Mouse (Mus musculus): ENCODE data around the gene Cmss1. TPM values are rescaled to one million over a fixed set of nuclear protein-coding genes. Genes with fewer than 3 reads are reported as not detected.

The Cmss1 gene
- total and polyA plus RNA-seq, 2 experiments: 3.1 to 7.8 TPM

GRCm38 (mm10) chr16:57482911-57483310, 123.8 kb downstream of the Cmss1 start:
- H3K36me3 ChIP-seq (ENCODE audit: control insufficient read depth, insufficient read depth, low read length): no peaks in the 10 kb centered on the region
- TF ChIP-seq CTCF (IDR thresholded peaks at IDR 0.05; ENCODE audit: low read depth, low read length) (no peak), POLR2A (IDR thresholded peaks at IDR 0.05; ENCODE audit: extremely low read depth, insufficient read depth, low read length) (no peak)
- H3K9ac ChIP-seq (ENCODE audit: low read depth, low read length): no peak overlapping the region
- no peak overlapping the region for H3K4me3 ChIP-seq (ENCODE audit: insufficient read depth, low read depth, low read length)
- no peak for DNase-seq (ENCODE audit: extremely low read depth, low read depth, low spot score)
- H3K79me2 ChIP-seq (ENCODE audit: control insufficient read depth, insufficient read depth, low read length): no peaks in the 10 kb centered on the region
- WGBS: 82% methylated on average over 4 of the region's 4 CpGs
- H3K4me1 ChIP-seq (ENCODE audit: control insufficient read depth, insufficient read depth, low read length): no peaks in the 10 kb centered on the region
- no peak overlapping the region for H3K27ac ChIP-seq (replicated peaks; ENCODE audit: insufficient read depth, low read depth, low read length)
- H3K27me3 ChIP-seq (ENCODE audit: control insufficient read depth, insufficient read depth, low read length): no peaks in the 10 kb centered on the region

- Histone ChIP-seq H3K9ac (ENCODE audit: low read depth, low read length) (no peak overlapping the region), H3K27ac (replicated peaks; ENCODE audit: insufficient read depth, low read depth, low read length) (no peak overlapping the region), H3K4me3 (ENCODE audit: insufficient read depth, low read depth, low read length) (no peak overlapping the region), H3K79me2 (ENCODE audit: control insufficient read depth, insufficient read depth, low read length) (no peaks in the 10 kb centered on the region), H3K36me3 (ENCODE audit: control insufficient read depth, insufficient read depth, low read length) (no peaks in the 10 kb centered on the region), H3K4me1 (ENCODE audit: control insufficient read depth, insufficient read depth, low read length) (no peaks in the 10 kb centered on the region), H3K27me3 (ENCODE audit: control insufficient read depth, insufficient read depth, low read length) (no peaks in the 10 kb centered on the region)
- WGBS: 77% methylated on average over 6 of the region's 6 CpGs
- DNase-seq (ENCODE audit: extremely low read depth, low read depth, low spot score): no peak
- no peak for TF ChIP-seq CTCF (IDR thresholded peaks at IDR 0.05; ENCODE audit: low read depth, low read length)
- no peak for TF ChIP-seq POLR2A (IDR thresholded peaks at IDR 0.05; ENCODE audit: extremely low read depth, insufficient read depth, low read length)
Observed at GRCm38 (mm10) chr16:57482264-57482663, 124.4 kb downstream of the Cmss1 start.

- H3K4me1 ChIP-seq (ENCODE audit: control insufficient read depth, insufficient read depth, low read length): no peaks in the 10 kb centered on the region
- no peak for TF ChIP-seq POLR2A (IDR thresholded peaks at IDR 0.05; ENCODE audit: extremely low read depth, insufficient read depth, low read length)
Observed at GRCm38 (mm10) chr16:57479776-57480175, 126.9 kb downstream of the Cmss1 start.

GRCm38 (mm10) chr16:57478451-57478850, 128.2 kb downstream of the Cmss1 start:
- WGBS: 88% methylated on average over 2 of the region's 2 CpGs
- no peaks in the 10 kb centered on the region for H3K36me3 ChIP-seq (ENCODE audit: control insufficient read depth, insufficient read depth, low read length)
- no peaks in the 10 kb centered on the region for H3K4me1 ChIP-seq (ENCODE audit: control insufficient read depth, insufficient read depth, low read length)
- no peak for TF ChIP-seq POLR2A (IDR thresholded peaks at IDR 0.05; ENCODE audit: extremely low read depth, insufficient read depth, low read length)
- no peak for TF ChIP-seq CTCF (IDR thresholded peaks at IDR 0.05; ENCODE audit: low read depth, low read length)
- DNase-seq (ENCODE audit: extremely low read depth, low read depth, low spot score): no peak
- H3K4me3 ChIP-seq (ENCODE audit: insufficient read depth, low read depth, low read length): no peak overlapping the region
- H3K27me3 ChIP-seq (ENCODE audit: control insufficient read depth, insufficient read depth, low read length): no peaks in the 10 kb centered on the region
- H3K27ac ChIP-seq (replicated peaks; ENCODE audit: insufficient read depth, low read depth, low read length): no peak overlapping the region
- H3K79me2 ChIP-seq (ENCODE audit: control insufficient read depth, insufficient read depth, low read length): no peaks in the 10 kb centered on the region
- no peak overlapping the region for H3K9ac ChIP-seq (ENCODE audit: low read depth, low read length)

More at GRCm38 (mm10) chr16:57479776-57480175, 126.9 kb downstream of the Cmss1 start:
- DNase-seq (ENCODE audit: extremely low read depth, low read depth, low spot score): no peak
- H3K79me2 ChIP-seq (ENCODE audit: control insufficient read depth, insufficient read depth, low read length): no peaks in the 10 kb centered on the region
- no peak overlapping the region for H3K4me3 ChIP-seq (ENCODE audit: insufficient read depth, low read depth, low read length)
- 74% methylated on average over 5 of the region's 5 CpGs for whole genome bisulfite sequencing
- no peak overlapping the region for H3K27ac ChIP-seq (replicated peaks; ENCODE audit: insufficient read depth, low read depth, low read length)
- H3K27me3 ChIP-seq (ENCODE audit: control insufficient read depth, insufficient read depth, low read length): no peaks in the 10 kb centered on the region
- H3K36me3 ChIP-seq (ENCODE audit: control insufficient read depth, insufficient read depth, low read length): no peaks in the 10 kb centered on the region
- H3K9ac ChIP-seq (ENCODE audit: low read depth, low read length): no peak overlapping the region

GRCm38 (mm10) chr16:57473415-57474085, 133.1 kb downstream of the Cmss1 start:
- TF ChIP-seq CTCF (IDR thresholded peaks at IDR 0.05; ENCODE audit: low read depth, low read length) (no peak), POLR2A (IDR thresholded peaks at IDR 0.05; ENCODE audit: extremely low read depth, insufficient read depth, low read length) (no peak)
- Histone ChIP-seq H3K9ac (ENCODE audit: low read depth, low read length) (no peak overlapping the region), H3K27me3 (ENCODE audit: control insufficient read depth, insufficient read depth, low read length) (no peaks in the 10 kb centered on the region), H3K27ac (replicated peaks; ENCODE audit: insufficient read depth, low read depth, low read length) (no peak overlapping the region), H3K36me3 (ENCODE audit: control insufficient read depth, insufficient read depth, low read length) (no peaks in the 10 kb centered on the region), H3K4me3 (ENCODE audit: insufficient read depth, low read depth, low read length) (no peak overlapping the region), H3K79me2 (ENCODE audit: control insufficient read depth, insufficient read depth, low read length) (no peaks in the 10 kb centered on the region), H3K4me1 (ENCODE audit: control insufficient read depth, insufficient read depth, low read length) (no peaks in the 10 kb centered on the region)
- WGBS: 80% methylated on average over 10 of the region's 10 CpGs
- no peak for DNase-seq (ENCODE audit: extremely low read depth, low read depth, low spot score)

GRCm38 (mm10) chr16:57471071-57471470, 135.6 kb downstream of the Cmss1 start:
- H3K27ac ChIP-seq (replicated peaks; ENCODE audit: insufficient read depth, low read depth, low read length): no peak overlapping the region
- H3K79me2 ChIP-seq (ENCODE audit: control insufficient read depth, insufficient read depth, low read length): no peaks in the 10 kb centered on the region
- H3K27me3 ChIP-seq (ENCODE audit: control insufficient read depth, insufficient read depth, low read length): no peaks in the 10 kb centered on the region
- no peak overlapping the region for H3K9ac ChIP-seq (ENCODE audit: low read depth, low read length)
- H3K36me3 ChIP-seq (ENCODE audit: control insufficient read depth, insufficient read depth, low read length): no peaks in the 10 kb centered on the region
- peak; percentile 9 for DNase-seq (ENCODE audit: extremely low read depth, low read depth, low spot score)
- H3K4me1 ChIP-seq (ENCODE audit: control insufficient read depth, insufficient read depth, low read length): no peaks in the 10 kb centered on the region
- H3K4me3 ChIP-seq (ENCODE audit: insufficient read depth, low read depth, low read length): no peak overlapping the region
- TF ChIP-seq POLR2A (IDR thresholded peaks at IDR 0.05; ENCODE audit: extremely low read depth, insufficient read depth, low read length) (no peak), CTCF (IDR thresholded peaks at IDR 0.05; ENCODE audit: low read depth, low read length) (no peak)
